Mouse (Mus musculus) liver, embryonic 11.5 days (tissue): ENCODE measurements around the gene Coro2a. TPM values are rescaled to one million over a fixed set of nuclear protein-coding genes. Genes with fewer than 3 reads are reported as not detected.
"Not testable (repeated sequence)": the region's sequence is repeated elsewhere in the genome, so short reads cannot be mapped to it uniquely, and the experiment has no call there.

Experiments used
- ATAC-seq: fragments of 200-750 bp; cut with Nextera tagmentation; replicated peaks from 2 replicates; pipeline ENCODE4 v1.8.0; 2017; ENCODE audit warnings: moderate number of reproducible peaks, mild to moderate bottlenecking, moderate TSS enrichment, moderate library complexity; ENCODE audit not compliant: low FRiP score
- DNase-seq: peaks from one replicate; pipeline ENCODE4 v3.0.0-alpha.2; 2017; ENCODE audit warnings: low spot score
- H3K27ac ChIP-seq: fragments of 300-500 bp; sonication (generic); 2 replicates; pipeline ENCODE4 v1.5.1; 2014; ENCODE audit warnings: mild to moderate bottlenecking, low read depth, low read length, control low read depth
- H3K27me3 ChIP-seq: fragments of 300-500 bp; sonication (generic); replicated peaks from 2 replicates; pipeline ENCODE4 v1.6.1; 2014; ENCODE audit warnings: low read length, mixed read lengths; ENCODE audit not compliant: control insufficient read depth, insufficient read depth
- H3K36me3 ChIP-seq: fragments of 300-500 bp; sonication (generic); 2 replicates; pipeline ENCODE4 v1.6.1; 2014; ENCODE audit warnings: mild to moderate bottlenecking, low read length, moderate library complexity, mixed read lengths; ENCODE audit not compliant: control insufficient read depth, insufficient read depth
- H3K4me1 ChIP-seq: fragments of 300-500 bp; sonication (generic); replicated peaks from 2 replicates; pipeline ENCODE4 v1.6.1; 2014; ENCODE audit warnings: low read length, mixed read lengths; ENCODE audit not compliant: control insufficient read depth, insufficient read depth
- H3K4me2 ChIP-seq: fragments of 300-500 bp; sonication (generic); 2 replicates; pipeline ENCODE4 v1.6.1; 2014; ENCODE audit warnings: mild to moderate bottlenecking, control low read depth, moderate library complexity
- H3K4me3 ChIP-seq: fragments of 300-500 bp; sonication (generic); 2 replicates; pipeline ENCODE4 v1.5.1; 2014; ENCODE audit warnings: low read depth, low read length, control low read depth
- H3K9ac ChIP-seq: fragments of 300-500 bp; sonication (generic); 2 replicates; pipeline ENCODE4 v1.6.1; 2014; ENCODE audit warnings: low read depth, low read length, control low read depth
- H3K9me3 ChIP-seq: fragments of 300-500 bp; sonication (generic); 2 replicates; pipeline ENCODE4 v1.6.1; 2016; ENCODE audit warnings: low read length, inconsistent platforms, mixed read lengths; ENCODE audit not compliant: control insufficient read depth
- WGBS: fragments of 180-500 bp; shearing (Covaris S2); extraction: QIAGEN DNeasy Blood & Tissue Kit; methylation state at CpG from one replicate; pipeline ENCODE4 v1.1.7; 2014; 5-methylcytosine and 5-hydroxymethylcytosine counted together
- polyA plus RNA-seq: library from polyadenylated mRNA; unstranded; fragments of >200 nt; fragmentation: Nextera tagmentation; extraction: Ambion mirVana; gene quantifications from 2 replicates; pipeline ENCODE4 v1.2.1, GENCODE M21; 2014

Coro2a gene
- polyA plus RNA-seq, 1 experiment from 2014 or later, result 4.8 TPM

DNA sequence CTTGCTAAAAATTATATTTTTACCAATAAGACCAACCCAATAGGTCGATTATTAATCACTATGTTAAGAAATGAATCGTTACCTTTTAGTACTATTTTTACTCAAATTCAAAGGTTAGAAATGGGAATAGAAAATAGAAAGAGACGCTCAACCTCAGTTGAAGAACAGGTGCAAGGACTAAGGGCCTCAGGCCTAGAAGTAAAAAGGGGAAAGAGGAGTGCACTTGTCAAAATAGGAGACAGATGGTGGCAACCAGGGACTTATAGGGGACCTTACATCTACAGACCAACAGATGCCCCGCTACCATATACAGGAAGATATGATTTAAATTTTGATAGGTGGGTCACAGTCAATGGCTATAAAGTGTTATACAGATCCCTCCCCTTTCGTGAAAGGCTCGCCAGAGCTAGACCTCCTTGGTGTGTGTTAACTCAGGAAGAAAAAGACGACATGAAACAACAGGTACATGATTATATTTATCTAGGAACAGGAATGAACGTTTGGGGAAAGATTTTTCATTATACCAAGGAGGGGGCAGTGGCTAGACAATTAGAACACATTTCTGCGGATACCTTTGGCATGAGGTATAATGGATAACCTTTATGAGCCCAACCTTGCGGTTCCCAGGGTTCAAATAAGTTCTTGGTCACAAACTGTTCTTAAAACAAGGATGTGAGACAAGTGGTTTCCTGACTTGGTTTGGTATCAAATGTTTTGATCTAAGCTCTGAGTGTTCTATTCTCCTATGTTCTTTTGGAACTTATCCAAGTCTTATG, 26.3 kb downstream of the Coro2a start:
- H3K4me1 ChIP-seq, H3K9me3 ChIP-seq, ATAC-seq, H3K27ac ChIP-seq, H3K9ac ChIP-seq, H3K4me2 ChIP-seq, DNase-seq, H3K27me3 ChIP-seq, H3K36me3 ChIP-seq, H3K4me3 ChIP-seq: not testable (repeated sequence)
- 69% methylated on average over 6 of the region's 10 CpGs for WGBS

DNA sequence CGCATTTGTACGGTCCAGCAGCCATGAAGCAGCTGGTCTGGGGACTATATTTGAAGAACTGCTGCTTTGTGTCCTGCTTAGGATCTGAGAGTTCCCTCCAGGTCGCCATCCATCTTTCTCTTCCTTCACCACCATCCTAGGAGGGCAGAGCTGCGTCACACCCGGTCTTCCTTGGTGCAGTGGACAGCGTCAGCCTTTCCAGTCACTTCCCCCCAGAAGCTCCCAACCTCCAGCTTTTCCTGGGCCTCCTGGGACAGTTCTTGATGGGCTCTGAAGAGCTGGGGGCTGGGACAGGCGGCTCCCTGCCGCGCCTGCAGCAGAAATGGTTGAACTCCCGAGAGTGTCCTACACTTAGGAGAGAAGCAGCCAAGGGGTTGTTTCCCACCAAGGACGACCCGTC, 27.2 kb downstream of the Coro2a start:
- Histone ChIP-seq H3K4me2 (peak overlapping the region; percentile 15), H3K27ac (no peak overlapping the region), H3K4me1 (peaks cover 6% of the 10 kb centered on the region; the same call in 1 of the 2 replicates), H3K9ac (no peak overlapping the region), H3K36me3 (no peaks in the 10 kb centered on the region), H3K27me3 (no peaks in the 10 kb centered on the region; the same call in 1 of the 2 replicates), H3K9me3 (no peaks in the 10 kb centered on the region), H3K4me3 (no peak overlapping the region)
- ATAC-seq (no peak), DNase-seq (no peak)
- 40% methylated on average over 10 of the region's 12 CpGs for WGBS

DNA sequence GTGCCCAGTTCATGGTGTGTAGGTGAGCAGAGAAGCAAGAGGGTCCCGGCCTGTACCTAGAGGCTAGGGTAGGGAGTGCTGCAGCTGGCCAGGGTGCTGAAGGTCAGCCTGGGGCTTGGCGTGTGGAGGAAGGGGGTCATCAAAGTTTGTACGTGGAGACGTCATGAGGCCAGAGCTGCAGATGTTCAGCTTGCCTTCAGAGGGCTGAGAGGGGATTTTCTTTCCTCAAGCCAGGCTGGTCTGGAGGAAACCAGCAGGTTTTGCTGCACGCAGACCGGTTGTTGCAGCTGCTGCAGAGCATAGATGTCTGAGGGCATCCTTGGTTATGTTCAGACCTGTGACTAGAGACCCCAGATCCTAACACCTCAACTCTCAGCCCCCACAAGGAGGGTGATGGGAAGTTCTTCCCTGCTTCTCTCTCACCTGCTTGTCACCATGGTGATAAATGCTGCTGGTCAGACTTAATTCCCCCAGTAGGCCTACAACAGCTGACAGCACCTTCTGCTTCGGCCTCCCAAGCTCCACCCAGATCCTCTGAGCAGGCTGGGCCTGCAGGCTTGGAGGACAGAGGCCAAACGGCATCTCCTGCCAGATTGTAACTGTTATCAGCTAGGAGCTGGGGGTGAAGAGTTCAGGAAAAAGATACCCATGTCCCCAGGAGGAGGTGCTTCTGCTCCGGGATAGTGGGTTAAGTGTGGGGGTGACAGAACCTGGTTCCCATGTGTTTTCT, 27.8 kb downstream of the Coro2a start:
- no peak for ATAC-seq
- no peaks in the 10 kb centered on the region for H3K9me3 ChIP-seq
- no peak overlapping the region for H3K27ac ChIP-seq
- peaks cover 6% of the 10 kb centered on the region; the same call in 1 of the 2 replicates for H3K4me1 ChIP-seq
- no peak overlapping the region for H3K9ac ChIP-seq
- H3K27me3 ChIP-seq, result no peaks in the 10 kb centered on the region; the same call in 1 of the 2 replicates
- H3K36me3 ChIP-seq, result no peaks in the 10 kb centered on the region
- WGBS, result 45% methylated on average over 9 of the region's 9 CpGs
- no peak overlapping the region for H3K4me3 ChIP-seq
- no peak overlapping the region; the same call in 1 of the 2 replicates for H3K4me2 ChIP-seq
- DNase-seq, result no peak

GRCm38 (mm10) chr4:46572616-46573015, 29.4 kb downstream of the Coro2a start:
- H3K27me3 ChIP-seq, result no peaks in the 10 kb centered on the region; the same call in 1 of the 2 replicates
- H3K4me3 ChIP-seq, result no peak overlapping the region
- H3K4me1 ChIP-seq, result peaks cover 6% of the 10 kb centered on the region; the same call in 1 of the 2 replicates
- 81% methylated on average over 4 of the region's 4 CpGs for WGBS
- ATAC-seq (no peak), DNase-seq (no peak)
- H3K9ac ChIP-seq, result no peak overlapping the region
- no peak overlapping the region for H3K4me2 ChIP-seq
- H3K9me3 ChIP-seq, result no peaks in the 10 kb centered on the region
- no peak overlapping the region for H3K27ac ChIP-seq
- no peaks in the 10 kb centered on the region for H3K36me3 ChIP-seq

GRCm38 (mm10) chr4:46571744-46572143, 30.3 kb downstream of the Coro2a start:
- H3K4me1 ChIP-seq, result peaks cover 6% of the 10 kb centered on the region; the same call in 1 of the 2 replicates
- H3K4me3 ChIP-seq, result no peak overlapping the region
- no peak overlapping the region for H3K9ac ChIP-seq
- no peak overlapping the region for H3K27ac ChIP-seq
- no peak overlapping the region for H3K4me2 ChIP-seq
- no peaks in the 10 kb centered on the region; the same call in 1 of the 2 replicates for H3K27me3 ChIP-seq
- no peaks in the 10 kb centered on the region for H3K36me3 ChIP-seq
- DNase-seq (no peak), ATAC-seq (no peak)
- 85% methylated on average over 9 of the region's 9 CpGs for WGBS
- no peaks in the 10 kb centered on the region for H3K9me3 ChIP-seq

DNA sequence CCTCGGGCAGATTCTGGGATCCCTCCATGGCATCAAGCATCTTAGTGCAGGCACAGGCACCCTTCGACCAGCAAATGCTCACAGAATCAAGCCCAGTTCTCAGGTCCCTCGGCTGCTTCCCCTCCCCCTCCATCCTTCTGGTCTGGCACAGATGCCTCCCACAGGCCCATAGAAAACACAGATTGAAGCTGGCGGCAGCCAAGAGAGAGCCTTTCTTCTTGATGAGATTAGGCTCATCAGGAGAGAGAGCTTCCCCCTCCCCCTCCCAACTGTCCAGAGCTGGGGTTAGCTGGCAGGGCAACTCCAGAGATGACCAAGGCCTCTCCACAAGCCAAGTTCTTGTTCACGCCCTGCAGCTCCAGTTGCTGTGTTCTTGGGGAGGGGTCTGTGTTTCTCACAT, 32.3 kb downstream of the Coro2a start:
- Histone ChIP-seq H3K27ac (no peak overlapping the region), H3K27me3 (no peaks in the 10 kb centered on the region; the same call in 1 of the 2 replicates), H3K9ac (no peak overlapping the region), H3K4me2 (no peak overlapping the region), H3K36me3 (no peaks in the 10 kb centered on the region), H3K9me3 (no peaks in the 10 kb centered on the region), H3K4me3 (no peak overlapping the region), H3K4me1 (peaks cover 6% of the 10 kb centered on the region; the same call in 1 of the 2 replicates)
- 57% methylated on average over 5 of the region's 5 CpGs for WGBS
- DNase-seq (no peak), ATAC-seq (no peak)

DNA sequence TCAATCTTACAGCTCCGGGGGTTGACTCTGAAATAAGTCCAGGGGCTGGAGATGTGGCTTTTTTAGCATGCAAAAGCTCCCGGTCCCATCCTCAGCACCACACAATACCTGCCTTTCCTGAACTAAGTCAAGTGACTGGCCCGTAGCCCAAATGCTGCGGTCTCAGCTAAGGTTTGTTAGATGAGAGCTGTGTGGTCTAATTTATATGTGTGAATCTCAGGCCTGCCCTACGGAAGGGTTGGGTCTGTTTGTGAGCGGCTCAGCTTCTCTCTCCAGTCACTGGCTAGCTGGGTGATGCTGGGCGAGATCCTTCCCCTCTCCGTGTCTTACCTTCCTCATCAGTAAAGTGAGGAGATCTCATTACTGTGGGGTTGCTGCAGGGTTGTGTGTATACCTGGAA, 33.8 kb downstream of the Coro2a start:
- Histone ChIP-seq H3K9me3 (no peaks in the 10 kb centered on the region), H3K4me2 (no peak overlapping the region), H3K9ac (no peak overlapping the region), H3K4me3 (no peak overlapping the region), H3K36me3 (no peaks in the 10 kb centered on the region), H3K27ac (no peak overlapping the region), H3K4me1 (peaks cover 5% of the 10 kb centered on the region; the same call in 1 of the 2 replicates), H3K27me3 (no peaks in the 10 kb centered on the region)
- 85% methylated on average over 8 of the region's 8 CpGs for WGBS
- ATAC-seq (no peak), DNase-seq (no peak)

GRCm38 (mm10) chr4:46566931-46567671, 34.9 kb downstream of the Coro2a start:
- no peaks in the 10 kb centered on the region for H3K36me3 ChIP-seq
- WGBS, result 61% methylated on average over 8 of the region's 8 CpGs

More at GRCm38 (mm10) chr4:46566931-46567671, 34.9 kb downstream of the Coro2a start:
- Histone ChIP-seq H3K4me1 (peaks cover 5% of the 10 kb centered on the region; the same call in 1 of the 2 replicates), H3K9ac (no peak overlapping the region), H3K4me2 (no peak overlapping the region), H3K27me3 (no peaks in the 10 kb centered on the region), H3K9me3 (no peaks in the 10 kb centered on the region), H3K4me3 (no peak overlapping the region), H3K27ac (no peak overlapping the region)
- no peak for ATAC-seq
- DNase-seq, result no peak
